Mouse (Mus musculus) MEL (cell line): ENCODE measurements around the gene Ak5. TPM values are rescaled to one million over a fixed set of nuclear protein-coding genes. Genes with fewer than 3 reads are reported as not detected.

Experiments
- DNase-seq: peaks from one replicate; pipeline ENCODE4 v3.0.0; 2011; ENCODE audit warnings: low read depth, low spot score
- H3K27ac ChIP-seq: 2 replicates; pipeline ENCODE4 v1.5.1; 2012; ENCODE audit warnings: low read depth, mild to moderate bottlenecking, control low read depth, low read length, moderate library complexity; ENCODE audit not compliant: control insufficient read depth
- H3K27me3 ChIP-seq, 2 experiments: fragments of 150-350 bp in 1 of 2; sonication (generic) in 1 of 2; 2 replicates each; pipeline ENCODE4 v1.6.1; 2012; ENCODE audit warnings: low read length in 2 of 2, mild to moderate bottlenecking in 2 of 2, improper control_type of control experiment in 1 of 2, moderate library complexity in 1 of 2; ENCODE audit not compliant: insufficient read depth in 2 of 2, control insufficient read depth in 1 of 2
- H3K36me3 ChIP-seq, 2 experiments: 2 replicates each; pipeline ENCODE4 v1.6.1; 2012 to 2014; ENCODE audit warnings: low read length in 2 of 2, improper control_type of control experiment in 1 of 2, inconsistent platforms in 1 of 2, mild to moderate bottlenecking in 1 of 2; ENCODE audit not compliant: insufficient read depth in 2 of 2, control insufficient read depth in 1 of 2
- H3K4me1 ChIP-seq, 2 experiments: fragments of 150-350 bp in 1 of 2; sonication (generic) in 1 of 2; 2 replicates each; pipeline ENCODE4 v1.6.1; 2012; ENCODE audit warnings: low read length in 2 of 2, improper control_type of control experiment in 1 of 2, mild to moderate bottlenecking in 1 of 2; ENCODE audit not compliant: insufficient read depth in 2 of 2, control insufficient read depth in 1 of 2
- H3K4me3 ChIP-seq, 2 experiments: fragments of 150-350 bp in 1 of 2; sonication (generic) in 1 of 2; 2 replicates each; pipeline ENCODE4 v1.5.1; 2012; ENCODE audit warnings: low read depth in 2 of 2, low read length in 2 of 2, mild to moderate bottlenecking in 2 of 2, moderate library complexity in 2 of 2, control low read depth in 1 of 2, improper control_type of control experiment in 1 of 2; ENCODE audit not compliant: control insufficient read depth in 1 of 2, insufficient read depth in 1 of 2
- H3K79me2 ChIP-seq: 2 replicates; pipeline ENCODE4 v1.6.1; 2012; ENCODE audit warnings: mild to moderate bottlenecking, low read length, moderate library complexity; ENCODE audit not compliant: control insufficient read depth, poor library complexity, insufficient read depth
- H3K9ac ChIP-seq: 2 replicates; pipeline ENCODE4 v1.6.1; 2012; ENCODE audit warnings: low read depth, mild to moderate bottlenecking, control low read depth, low read length, moderate library complexity; ENCODE audit not compliant: control insufficient read depth, poor library complexity, severe bottlenecking
- H3K9me3 ChIP-seq: fragments of 150-350 bp; sonication (generic); replicated peaks from 2 replicates; pipeline ENCODE4 v1.6.1; 2012; ENCODE audit warnings: mild to moderate bottlenecking, low read length, improper control_type of control experiment, moderate library complexity; ENCODE audit not compliant: insufficient read depth
- BHLHE40 ChIP-seq: IDR thresholded peaks from 2 replicates; pipeline ENCODE4 v1.6.1; 2012; ENCODE audit warnings: low read depth, mild to moderate bottlenecking, inconsistent platforms, low read length, improper control_type of control experiment, borderline replicate concordance
- CHD1 ChIP-seq: IDR thresholded peaks from 2 replicates; pipeline ENCODE4 v1.6.1; 2012; ENCODE audit warnings: low read depth, mild to moderate bottlenecking, inconsistent platforms, low read length, improper control_type of control experiment
- E2F4 ChIP-seq: IDR thresholded peaks from 2 replicates; pipeline ENCODE4 v1.6.1; 2011; ENCODE audit warnings: low read depth, low read length, improper control_type of control experiment, borderline replicate concordance
- ELF1 ChIP-seq: IDR thresholded peaks from 2 replicates; pipeline ENCODE4 v1.6.1; 2014; ENCODE audit warnings: low read depth, mild to moderate bottlenecking, inconsistent platforms, low read length, improper control_type of control experiment, moderate library complexity
- ETS1 ChIP-seq: IDR thresholded peaks from 2 replicates; pipeline ENCODE4 v1.6.1; 2012; ENCODE audit warnings: low read depth, mild to moderate bottlenecking, inconsistent platforms, low read length, improper control_type of control experiment, moderate library complexity
- GABPA ChIP-seq: IDR thresholded peaks from 2 replicates; pipeline ENCODE4 v1.6.1; 2012; ENCODE audit warnings: low read depth, mild to moderate bottlenecking, inconsistent platforms, low read length, improper control_type of control experiment, moderate library complexity
- GATA1 ChIP-seq: IDR thresholded peaks from 2 replicates; pipeline ENCODE4 v1.6.1; 2011; ENCODE audit warnings: low read depth, low read length, improper control_type of control experiment
- HCFC1 ChIP-seq: IDR thresholded peaks from 2 replicates; pipeline ENCODE4 v1.6.1; 2012; ENCODE audit warnings: low read depth, mild to moderate bottlenecking, inconsistent platforms, low read length, improper control_type of control experiment, moderate library complexity
- JUND ChIP-seq: IDR thresholded peaks from 2 replicates; pipeline ENCODE4 v1.6.1; 2011; ENCODE audit warnings: low read depth, mild to moderate bottlenecking, improper control_type of control experiment, low read length
- MAX ChIP-seq: IDR thresholded peaks from 2 replicates; pipeline ENCODE4 v1.6.1; 2011; ENCODE audit warnings: low read length, improper control_type of control experiment
- MAZ ChIP-seq: IDR thresholded peaks from 2 replicates; pipeline ENCODE4 v1.6.1; 2012; ENCODE audit warnings: low read depth, mild to moderate bottlenecking, inconsistent platforms, low read length, improper control_type of control experiment
- MXI1 ChIP-seq: IDR thresholded peaks from 2 replicates; pipeline ENCODE4 v1.6.1; 2011; ENCODE audit warnings: mild to moderate bottlenecking, low read depth, low read length, improper control_type of control experiment
- MYB ChIP-seq: IDR thresholded peaks from 2 replicates; pipeline ENCODE4 v1.6.1; 2011; ENCODE audit warnings: mild to moderate bottlenecking, low read depth, low read length, improper control_type of control experiment
- MYC ChIP-seq: IDR thresholded peaks from 2 replicates; pipeline ENCODE4 v1.6.1; 2011; ENCODE audit warnings: low read depth, mild to moderate bottlenecking, low read length, improper control_type of control experiment, moderate library complexity
- NELFE ChIP-seq: IDR thresholded peaks from 2 replicates; pipeline ENCODE4 v1.6.1; 2011; ENCODE audit warnings: low read depth, low read length, improper control_type of control experiment
- POLR2A ChIP-seq, 2 experiments: IDR thresholded peaks; 2 replicates each; pipeline ENCODE4 v1.6.1; 2011 to 2012; ENCODE audit warnings: low read length in 2 of 2, mild to moderate bottlenecking in 2 of 2, control low read depth in 1 of 2, improper control_type of control experiment in 1 of 2, low read depth in 1 of 2, moderate library complexity in 1 of 2; ENCODE audit not compliant: control insufficient read depth in 1 of 2, insufficient read depth in 1 of 2, poor library complexity in 1 of 2
- POLR2AphosphoS2 ChIP-seq: IDR thresholded peaks from 2 replicates; pipeline ENCODE4 v1.6.1; 2011; ENCODE audit warnings: low read length, improper control_type of control experiment
- POLR2AphosphoS5 ChIP-seq: IDR thresholded peaks from 2 replicates; pipeline ENCODE4 v1.6.1; 2012; ENCODE audit warnings: low read depth, borderline replicate concordance, mild to moderate bottlenecking, inconsistent platforms, low read length, moderate library complexity, mixed read lengths
- RCOR1 ChIP-seq: IDR thresholded peaks from 2 replicates; pipeline ENCODE4 v1.6.1; 2012; ENCODE audit warnings: low read depth, mild to moderate bottlenecking, inconsistent platforms, low read length, improper control_type of control experiment
- SIN3A ChIP-seq: IDR thresholded peaks from 2 replicates; pipeline ENCODE4 v1.6.1; 2012; ENCODE audit warnings: low read length, improper control_type of control experiment, inconsistent platforms
- SMC3 ChIP-seq: IDR thresholded peaks from 2 replicates; pipeline ENCODE4 v1.6.1; 2011; ENCODE audit warnings: low read depth, low read length, improper control_type of control experiment
- TBP ChIP-seq: IDR thresholded peaks from 2 replicates; pipeline ENCODE4 v1.8.0; 2011; ENCODE audit warnings: low read depth, low read length, improper control_type of control experiment
- UBTF ChIP-seq: IDR thresholded peaks from 2 replicates; pipeline ENCODE4 v1.6.1; 2012; ENCODE audit warnings: low read depth, mild to moderate bottlenecking, inconsistent platforms, low read length, improper control_type of control experiment, moderate library complexity, borderline replicate concordance; ENCODE audit not compliant: insufficient read depth
- USF1 ChIP-seq: IDR thresholded peaks from 2 replicates; pipeline ENCODE4 v1.6.1; 2014; ENCODE audit warnings: low read depth, mild to moderate bottlenecking, inconsistent platforms, low read length, improper control_type of control experiment, moderate library complexity
- ZKSCAN1 ChIP-seq: IDR thresholded peaks from 2 replicates; pipeline ENCODE4 v1.6.1; 2012; ENCODE audit warnings: low read depth, mild to moderate bottlenecking, inconsistent platforms, low read length, improper control_type of control experiment, moderate library complexity
- ZNF384 ChIP-seq: IDR thresholded peaks from 2 replicates; pipeline ENCODE4 v1.6.1; 2012; ENCODE audit warnings: low read depth, mild to moderate bottlenecking, inconsistent platforms, low read length, improper control_type of control experiment
- polyA plus RNA-seq, 2 experiments: library from polyadenylated mRNA; stranded (reverse) in 1 of 2; unstranded in 1 of 2; fragments of >175 nt in 1 of 2; fragments of >200 nt in 1 of 2; gene quantifications; 2 replicates each; pipeline versions ENCODE4 v1.2.1 to v1.2.4; 2012; ENCODE audit warnings: low replicate concordance in 2 of 2, low read depth in 1 of 2; ENCODE audit not compliant: insufficient read length in 2 of 2, insufficient read depth in 1 of 2, missing spikeins in 1 of 2
- total RNA-seq: library from RNA; depleted of rRNA; stranded (reverse); fragments of 300-350 nt; gene quantifications from 2 replicates; pipeline ENCODE4 v1.2.3, GENCODE M21; 2012

Gene Ak5
- total and polyA plus RNA-seq, 3 experiments = 0.06 to 0.31 TPM; not detected in 1

GRCm38 (mm10) chr3:152669783-152670182 is 1.6 kb upstream of the Ak5 start:
- TF ChIP-seq SMC3 = no peak
- no peak for TF ChIP-seq BHLHE40
- no peak for TF ChIP-seq TBP
- no peak for TF ChIP-seq MAX
- TF ChIP-seq POLR2AphosphoS5 = no peak
- TF ChIP-seq ZNF384 = no peak
- TF ChIP-seq POLR2AphosphoS2 = no peak
- TF ChIP-seq MAZ = no peak
- TF ChIP-seq RCOR1 = no peak
- no peak for TF ChIP-seq ELF1
- no peak for TF ChIP-seq GATA1
- TF ChIP-seq CHD1 = no peak
- no peak for TF ChIP-seq ETS1
- TF ChIP-seq GABPA = no peak
- no peak for TF ChIP-seq E2F4
- no peak for TF ChIP-seq USF1
- no peak for TF ChIP-seq POLR2A (IDR thresholded peaks at IDR 0.05; ENCODE audit: control insufficient read depth in 1 of 2, insufficient read depth in 1 of 2, low read depth in 1 of 2, low read length in 2 of 2, poor library complexity in 1 of 2)
- no peak for TF ChIP-seq JUND
- no peaks in the 10 kb centered on the region; a peak in 2 of 4 replicates for H3K27me3 ChIP-seq
- peaks cover 0 to 9% of the 10 kb centered on the region in 2 experiments; a peak in 2 of 4 replicates for H3K36me3 ChIP-seq

GRCm38 (mm10) chr3:152668793-152669192 is 633 bp upstream of the Ak5 start:
- no peak for DNase-seq
- Histone ChIP-seq H3K27me3 (no peaks in the 10 kb centered on the region; a peak in 2 of 4 replicates), H3K27ac (no peak overlapping the region), H3K36me3 (peaks cover 0 to 2% of the 10 kb centered on the region in 2 experiments; a peak in 2 of 4 replicates), H3K9me3 (no peaks in the 10 kb centered on the region), H3K79me2 (no peaks in the 10 kb centered on the region), H3K4me3 (no peak overlapping the region), H3K4me1 (peaks cover 0 to 3% of the 10 kb centered on the region in 2 experiments; a peak in 1 of 4 replicates), H3K9ac (no peak overlapping the region)
- no peak for TF ChIP-seq MYC
- TF ChIP-seq SIN3A = no peak
- TF ChIP-seq TBP = no peak
- no peak for TF ChIP-seq MXI1
- TF ChIP-seq SMC3 = no peak
- no peak for TF ChIP-seq ZKSCAN1
- no peak for TF ChIP-seq UBTF
- no peak for TF ChIP-seq HCFC1
- TF ChIP-seq POLR2AphosphoS5 = no peak
- TF ChIP-seq MYB = no peak
- no peak for TF ChIP-seq USF1
- TF ChIP-seq GATA1 = no peak
- TF ChIP-seq NELFE = no peak

More at GRCm38 (mm10) chr3:152669783-152670182, 1.6 kb upstream of the Ak5 start:
- no peak overlapping the region for H3K9ac ChIP-seq
- no peak for DNase-seq
- no peak overlapping the region for H3K4me3 ChIP-seq
- H3K4me1 ChIP-seq = peaks cover 4 to 7% of the 10 kb centered on the region in 2 experiments; a peak in 3 of 4 replicates
- no peaks in the 10 kb centered on the region for H3K9me3 ChIP-seq
- H3K79me2 ChIP-seq = no peaks in the 10 kb centered on the region
- H3K27ac ChIP-seq = no peak overlapping the region
